Mouse (Mus musculus) stomach, embryonic 14.5 days (tissue): ENCODE measurements at regions not wholly inside any gene's neighbourhood (a gene's known extent, or its start where the extent isn't known, plus 50 kb on each side); places are given as distances from the start of the nearest gene placed in this dataset.

Source experiments
- ATAC-seq: fragments of 200-750 bp; cut with Nextera tagmentation; 2 replicates; pipeline ENCODE4 v1.8.0; 2017; ENCODE audit warnings: low read depth, moderate TSS enrichment; ENCODE audit not compliant: insufficient number of reproducible peaks, insufficient read depth, low FRiP score
- H3K27ac ChIP-seq: fragments of 300-500 bp; sonication (generic); 2 replicates; pipeline ENCODE4 v1.5.1; 2014; ENCODE audit warnings: mild to moderate bottlenecking, low read length, moderate library complexity, mixed read lengths
- H3K27me3 ChIP-seq: fragments of 300-500 bp; sonication (generic); 2 replicates; pipeline ENCODE4 v1.6.1; 2014; ENCODE audit warnings: low read length, control low read depth, mixed read lengths; ENCODE audit not compliant: control insufficient read depth, insufficient read depth
- H3K36me3 ChIP-seq: fragments of 300-500 bp; sonication (generic); 2 replicates; pipeline ENCODE4 v1.6.1; 2014; ENCODE audit warnings: mild to moderate bottlenecking, control low read depth, low read length, moderate library complexity, mixed read lengths; ENCODE audit not compliant: control insufficient read depth, insufficient read depth
- H3K4me1 ChIP-seq: fragments of 300-500 bp; sonication (generic); 2 replicates; pipeline ENCODE4 v1.6.1; 2014; ENCODE audit warnings: low read length, control low read depth, mixed read lengths; ENCODE audit not compliant: control insufficient read depth, insufficient read depth
- H3K4me2 ChIP-seq: fragments of 300-500 bp; sonication (generic); replicated peaks from 2 replicates; pipeline ENCODE4 v1.6.1; 2014; ENCODE audit warnings: low read depth, low read length, control low read depth
- H3K4me3 ChIP-seq: fragments of 300-500 bp; sonication (generic); 2 replicates; pipeline ENCODE4 v1.5.1; 2014; ENCODE audit warnings: low read depth, low read length, control low read depth
- H3K9ac ChIP-seq: fragments of 300-500 bp; sonication (generic); replicated peaks from 2 replicates; pipeline ENCODE4 v1.6.1; 2014; ENCODE audit warnings: low read depth, mild to moderate bottlenecking, control low read depth, low read length, moderate library complexity, mixed read lengths
- H3K9me3 ChIP-seq: fragments of 300-500 bp; sonication (generic); 2 replicates; pipeline ENCODE4 v1.6.1; 2016; ENCODE audit warnings: low read depth, low read length, control low read depth; ENCODE audit not compliant: control insufficient read depth
- WGBS: fragments of 180-500 bp; shearing (Covaris S2); extraction: QIAGEN DNeasy Blood & Tissue Kit; methylation state at CpG from one replicate; pipeline ENCODE4 v1.1.7; 2014; 5-methylcytosine and 5-hydroxymethylcytosine counted together

DNA sequence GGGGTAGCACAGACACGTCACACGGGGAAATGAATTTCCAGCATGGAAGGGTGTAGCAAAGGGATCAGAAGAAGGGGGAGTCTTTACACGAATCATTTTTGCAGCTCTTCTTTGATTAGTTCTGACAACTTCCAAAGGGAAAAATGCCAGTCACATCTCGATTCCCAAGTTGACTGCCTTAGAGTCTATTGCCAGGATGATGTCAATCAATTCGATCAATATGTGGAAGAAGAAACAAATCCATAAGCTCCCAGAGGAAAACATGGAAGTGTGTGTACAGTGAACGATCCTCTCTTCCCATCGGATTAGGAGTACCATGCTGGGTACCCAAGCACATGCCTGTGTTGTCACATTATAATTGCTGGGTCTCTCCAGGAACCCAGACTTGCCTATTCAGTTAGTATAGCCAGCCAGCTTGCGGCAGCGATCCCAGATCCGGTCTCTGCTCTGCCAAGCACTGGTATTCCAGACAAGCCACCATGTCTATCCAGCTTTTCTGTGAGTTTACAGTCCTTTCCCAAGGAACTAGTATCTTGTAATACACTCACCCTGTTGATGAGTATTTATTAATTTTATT is 180.7 kb upstream of the Agap1 start:
- no peak overlapping the region for H3K27ac ChIP-seq
- 0 out of 2 replicates have a peak, but pooled peaks cover 3% of the 10 kb centered on the region for H3K4me1 ChIP-seq
- no peaks in the 10 kb centered on the region for H3K27me3 ChIP-seq
- H3K4me2 ChIP-seq: no peak overlapping the region
- no peak overlapping the region for H3K9ac ChIP-seq
- ATAC-seq: no peak
- no peak overlapping the region for H3K4me3 ChIP-seq
- WGBS: 88% methylated on average over 10 of the region's 10 CpGs
- H3K9me3 ChIP-seq: no peaks in the 10 kb centered on the region
- H3K36me3 ChIP-seq: no peaks in the 10 kb centered on the region

DNA sequence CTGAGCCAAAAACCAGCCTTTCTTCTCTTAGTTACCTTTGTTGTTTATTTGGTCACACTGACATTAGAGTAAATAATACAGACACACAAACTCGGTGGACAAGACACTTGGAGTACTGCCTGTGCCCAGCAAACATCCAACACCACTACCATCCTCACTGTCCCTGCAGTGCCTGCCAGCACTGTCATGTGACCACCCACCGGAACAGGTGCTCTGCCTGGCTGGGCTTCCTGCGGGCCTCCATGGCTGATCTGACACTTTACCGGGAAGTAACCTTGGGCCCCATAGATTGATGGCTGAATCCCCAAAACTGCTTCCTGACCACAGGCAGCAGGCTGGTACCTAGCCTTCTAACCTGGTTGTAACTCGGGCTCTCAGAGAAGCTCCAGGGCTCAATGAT is 175.2 kb upstream of the Agap1 start:
- no peak overlapping the region for H3K4me3 ChIP-seq
- no peak for ATAC-seq
- no peaks in the 10 kb centered on the region for H3K9me3 ChIP-seq
- 57% methylated on average over 5 of the region's 5 CpGs for WGBS
- H3K9ac ChIP-seq: no peak overlapping the region
- 0 out of 2 replicates have a peak, but pooled peaks cover 3% of the 10 kb centered on the region for H3K4me1 ChIP-seq
- H3K4me2 ChIP-seq: no peak overlapping the region
- no peaks in the 10 kb centered on the region for H3K36me3 ChIP-seq
- H3K27ac ChIP-seq: no peak overlapping the region
- H3K27me3 ChIP-seq: no peaks in the 10 kb centered on the region

DNA sequence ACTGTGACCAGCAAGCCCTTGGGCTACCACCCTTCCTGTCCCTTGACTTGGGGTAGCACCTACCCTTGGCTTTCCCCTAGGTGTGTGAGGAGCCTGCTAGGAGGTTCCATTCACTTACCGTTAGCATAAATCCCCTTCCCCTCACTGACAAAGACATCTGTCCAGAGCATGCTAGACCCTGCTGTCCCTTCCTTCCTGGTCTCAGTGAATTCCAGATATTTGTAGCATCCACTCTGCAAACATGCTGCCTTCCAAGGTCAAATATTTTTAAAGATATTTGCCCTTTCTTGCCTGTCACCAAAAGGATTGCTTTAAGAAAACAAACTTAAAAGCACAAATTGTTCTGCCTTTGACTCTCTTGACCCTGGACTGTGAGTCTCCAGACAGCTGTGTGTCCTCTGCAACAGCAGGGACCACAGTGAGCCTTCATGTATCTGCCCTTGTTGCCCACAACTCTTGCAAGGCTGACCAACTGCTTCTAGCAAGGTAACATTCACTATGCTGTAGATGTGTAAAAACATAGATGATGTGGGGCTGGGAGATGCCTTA is 173.4 kb upstream of the Agap1 start:
- Histone ChIP-seq H3K4me3 (no peak overlapping the region), H3K36me3 (no peaks in the 10 kb centered on the region), H3K9ac (no peak overlapping the region), H3K4me1 (0 out of 2 replicates have a peak, but pooled peaks cover under 1% of the 10 kb centered on the region), H3K27ac (no peak overlapping the region), H3K9me3 (no peaks in the 10 kb centered on the region), H3K4me2 (no peak overlapping the region), H3K27me3 (no peaks in the 10 kb centered on the region)
- WGBS: 50% methylated on average over 1 of the region's 1 CpGs
- ATAC-seq: no peak

DNA sequence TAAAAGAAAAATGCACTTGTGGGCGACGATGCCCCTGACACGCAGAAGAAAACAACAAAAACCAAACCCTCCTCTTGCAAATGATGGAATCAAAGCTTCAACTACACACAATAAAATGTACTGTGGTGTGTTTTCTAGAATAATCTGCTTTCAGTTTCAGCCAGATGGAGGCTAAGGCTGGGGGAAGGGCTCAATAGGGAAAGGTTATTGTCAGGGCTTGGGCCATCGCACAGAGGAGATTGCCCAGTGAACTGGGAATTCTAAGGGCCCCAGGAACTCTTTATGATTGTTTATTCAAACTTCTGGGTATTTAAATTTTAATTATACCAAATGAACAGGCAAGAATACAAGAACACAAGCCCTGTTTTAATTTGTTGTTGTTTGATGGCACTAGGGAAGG is 169.6 kb upstream of the Agap1 start:
- Histone ChIP-seq H3K27ac (no peak overlapping the region), H3K9me3 (no peaks in the 10 kb centered on the region), H3K4me1 (no peaks in the 10 kb centered on the region), H3K27me3 (no peaks in the 10 kb centered on the region), H3K36me3 (no peaks in the 10 kb centered on the region), H3K4me2 (no peak overlapping the region), H3K4me3 (no peak overlapping the region), H3K9ac (no peak overlapping the region)
- 85% methylated on average over 4 of the region's 4 CpGs for WGBS
- no peak for ATAC-seq

DNA sequence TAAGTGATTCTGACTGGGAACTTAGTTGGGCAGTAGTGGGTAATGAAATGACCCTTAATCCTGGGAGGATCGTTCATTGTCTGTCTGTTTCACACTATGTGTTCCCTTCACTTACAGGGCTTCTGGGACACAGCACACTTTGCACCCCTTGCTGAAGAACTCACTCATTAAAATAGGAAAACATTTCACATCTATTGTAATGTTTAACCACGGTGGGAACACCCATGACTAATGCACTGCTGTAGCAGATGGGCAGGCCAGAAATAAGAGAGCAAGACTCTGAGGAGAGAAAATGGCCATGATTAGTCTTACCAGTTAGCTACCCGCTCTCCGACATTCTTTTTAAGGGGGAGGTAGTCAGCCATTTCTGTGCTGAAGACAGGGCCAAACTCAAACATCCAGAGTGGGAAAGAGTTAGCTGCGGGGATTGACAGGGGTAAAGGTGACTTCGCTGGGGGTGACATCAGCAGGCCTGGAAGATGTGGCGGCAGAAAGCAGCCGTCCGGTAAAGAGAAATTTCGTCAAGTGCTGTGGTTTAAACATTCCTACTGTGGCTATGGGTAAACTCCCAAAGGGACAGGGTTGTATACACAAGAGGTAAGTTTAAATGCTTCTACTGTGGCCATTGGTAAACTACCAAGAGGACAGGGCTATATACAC is 167.3 kb upstream of the Agap1 start:
- no peaks in the 10 kb centered on the region for H3K9me3 ChIP-seq
- H3K4me1 ChIP-seq: no peaks in the 10 kb centered on the region
- no peak for ATAC-seq
- no peak overlapping the region for H3K4me2 ChIP-seq
- no peak overlapping the region for H3K9ac ChIP-seq
- no peak overlapping the region for H3K27ac ChIP-seq
- no peaks in the 10 kb centered on the region for H3K36me3 ChIP-seq
- WGBS: 81% methylated on average over 10 of the region's 10 CpGs
- H3K4me3 ChIP-seq: no peak overlapping the region
- H3K27me3 ChIP-seq: no peaks in the 10 kb centered on the region

DNA sequence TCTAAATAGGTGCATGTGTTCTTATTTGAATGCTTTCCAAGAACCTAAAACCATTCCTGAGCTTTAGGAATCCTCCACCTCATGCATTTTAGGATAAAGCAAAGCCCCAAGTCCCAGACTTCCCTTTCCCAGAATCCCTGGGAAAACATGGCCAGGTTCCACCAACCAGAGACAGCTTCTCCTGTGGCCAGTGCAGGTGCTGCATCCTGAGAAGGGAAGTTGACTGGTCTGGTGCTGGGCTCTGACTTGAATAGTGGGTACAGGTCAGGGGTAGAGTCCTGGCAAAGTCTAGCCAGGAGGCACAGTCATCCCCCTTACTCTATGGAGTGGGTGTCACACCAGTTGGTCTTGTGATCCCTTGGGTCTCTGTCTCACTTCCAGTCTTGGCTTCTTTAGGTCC is 166.6 kb upstream of the Agap1 start:
- Histone ChIP-seq H3K4me2 (no peak overlapping the region), H3K27me3 (no peaks in the 10 kb centered on the region), H3K9ac (no peak overlapping the region), H3K4me3 (no peak overlapping the region), H3K4me1 (no peaks in the 10 kb centered on the region), H3K36me3 (no peaks in the 10 kb centered on the region), H3K9me3 (no peaks in the 10 kb centered on the region), H3K27ac (no peak overlapping the region)
- ATAC-seq: no peak

DNA sequence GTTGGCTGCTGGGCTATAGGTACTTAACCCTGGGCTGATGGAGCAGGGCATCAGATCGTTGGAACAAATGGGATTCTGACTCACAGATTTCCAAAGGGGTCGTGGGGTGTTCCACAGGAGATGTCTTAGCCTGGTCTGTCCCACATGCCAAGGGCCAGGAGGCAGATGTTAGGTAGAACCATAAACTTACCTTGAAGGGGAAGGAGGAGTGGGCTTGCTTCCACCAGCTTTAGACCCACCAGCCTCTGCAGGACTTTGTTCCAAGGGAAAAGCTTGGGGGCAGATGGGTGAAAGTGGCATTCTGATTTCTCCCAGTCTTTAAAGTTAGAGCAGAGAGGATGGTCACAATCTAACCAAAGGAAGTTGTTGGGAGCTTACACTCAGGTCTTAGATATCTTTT is 165.7 kb upstream of the Agap1 start:
- Histone ChIP-seq H3K9ac (no peak overlapping the region), H3K4me3 (no peak overlapping the region), H3K27me3 (no peaks in the 10 kb centered on the region), H3K4me2 (no peak overlapping the region), H3K9me3 (no peaks in the 10 kb centered on the region), H3K27ac (no peak overlapping the region), H3K36me3 (no peaks in the 10 kb centered on the region), H3K4me1 (no peaks in the 10 kb centered on the region)
- ATAC-seq: no peak
- 84% methylated on average over 2 of the region's 2 CpGs for WGBS

DNA sequence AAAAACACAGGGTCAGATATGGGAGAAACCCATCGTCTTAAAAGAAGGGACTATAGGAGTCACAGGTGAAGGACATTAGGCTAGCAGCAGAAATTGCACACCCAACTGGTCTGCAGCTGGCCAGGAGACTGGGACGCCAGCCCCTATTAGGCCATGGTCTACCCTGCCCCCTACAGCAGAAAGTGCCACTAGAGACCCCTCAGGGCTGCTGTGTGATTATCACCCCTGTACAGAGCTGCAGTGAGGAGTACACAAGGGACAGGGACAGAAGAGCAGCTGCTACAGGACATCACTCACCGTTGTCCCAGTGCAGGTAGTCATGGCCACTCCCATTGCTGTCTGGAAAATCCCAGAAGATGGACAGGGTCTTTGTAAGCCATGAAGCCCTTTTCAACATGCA is 157.9 kb upstream of the Agap1 start:
- Histone ChIP-seq H3K27me3 (no peaks in the 10 kb centered on the region), H3K4me1 (no peaks in the 10 kb centered on the region), H3K4me2 (no peak overlapping the region), H3K9me3 (no peaks in the 10 kb centered on the region), H3K27ac (no peak overlapping the region), H3K36me3 (no peaks in the 10 kb centered on the region), H3K9ac (no peak overlapping the region), H3K4me3 (no peak overlapping the region)
- 81% methylated on average over 3 of the region's 3 CpGs for WGBS
- no peak for ATAC-seq

DNA sequence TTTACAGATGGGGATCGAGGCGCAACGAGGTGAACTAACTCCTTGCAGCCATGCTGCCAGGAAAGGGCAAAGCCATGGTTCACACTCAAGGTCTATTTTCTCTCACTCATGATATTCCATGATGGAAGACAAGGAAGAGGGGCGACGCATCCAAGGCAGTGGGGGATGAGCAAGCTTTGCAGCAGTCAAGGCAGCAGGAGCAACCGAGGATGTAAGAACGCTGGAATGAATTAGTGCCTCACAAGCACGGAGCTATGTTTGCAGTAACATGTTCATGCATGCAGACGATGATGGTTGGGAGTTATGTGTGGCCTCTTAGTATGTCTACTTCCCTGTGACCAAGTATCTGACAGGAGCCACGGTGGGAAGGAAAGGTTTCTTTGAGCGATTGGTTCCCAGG is 156.8 kb upstream of the Agap1 start:
- Histone ChIP-seq H3K9ac (no peak overlapping the region), H3K9me3 (no peaks in the 10 kb centered on the region), H3K27me3 (no peaks in the 10 kb centered on the region), H3K36me3 (no peaks in the 10 kb centered on the region), H3K4me3 (no peak overlapping the region), H3K4me1 (peaks cover 4% of the 10 kb centered on the region; the same call in 1 of the 2 replicates), H3K27ac (no peak overlapping the region), H3K4me2 (no peak overlapping the region)
- WGBS: 76% methylated on average over 11 of the region's 11 CpGs
- no peak for ATAC-seq
